Mouse (Mus musculus) heart, postnatal 0 days (tissue): ENCODE data around the gene Ppp2r2c.

Experiments used
- CTCF ChIP-seq: IDR thresholded peaks from 2 replicates; pipeline ENCODE4 v1.5.1; 2016; ENCODE audit warnings: antibody characterized with exemption, control low read depth, low read depth
- EP300 ChIP-seq: IDR thresholded peaks from 2 replicates; pipeline ENCODE4 v1.6.1; 2016; ENCODE audit warnings: antibody characterized with exemption, low read depth

- TF ChIP-seq CTCF = no peak
- TF ChIP-seq EP300 = no peak
Measured at GRCm38 (mm10) chr5:36912602-36913310, 44.4 kb downstream of the Ppp2r2c start.
